Mouse (Mus musculus): ENCODE measurements around the gene Usp8. TPM values are rescaled to one million over a fixed set of nuclear protein-coding genes. Genes with fewer than 3 reads are reported as not detected.

Usp8 gene
- total and polyA plus RNA-seq, 3 experiments = 19.4 to 72.1 (median 52.2) TPM

DNA sequence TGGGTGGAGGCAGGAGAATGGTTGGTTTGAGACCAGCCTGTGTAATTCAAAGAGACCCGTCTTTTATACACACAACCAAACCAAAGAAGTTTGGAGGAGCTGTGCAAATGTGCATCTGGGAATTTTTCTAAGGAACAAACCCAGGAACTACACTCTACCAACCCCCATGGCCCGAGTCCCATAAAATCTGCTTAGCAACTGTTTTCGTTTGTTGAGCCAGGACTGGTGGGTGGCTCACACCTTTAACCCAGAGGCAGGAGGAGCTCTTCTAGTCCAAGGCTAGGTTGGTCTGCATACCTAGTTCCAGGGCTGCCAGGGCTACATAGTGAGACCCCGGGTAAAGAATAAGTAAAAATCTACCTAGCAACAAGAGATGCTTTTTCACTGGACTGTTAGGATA, 68.8 kb downstream of the Usp8 start:
- Histone ChIP-seq H3K27me3 (ENCODE audit: insufficient read depth, low read length) (peaks cover 36% of the 10 kb centered on the region), H3K9me3 (replicated peaks) (no peaks in the 10 kb centered on the region), H3K36me3 (replicated peaks) (no peaks in the 10 kb centered on the region), H3K4me3 (ENCODE audit: low read depth, low read length) (no peak overlapping the region), H3K4me1 (ENCODE audit: insufficient read depth, low read depth, low read length) (0 out of 2 replicates have a peak, but pooled peaks cover 4% of the 10 kb centered on the region)
- DNase-seq (ENCODE audit: low spot score) = no peak
- no peak for ATAC-seq (ENCODE audit: extremely low read depth, insufficient number of reproducible peaks, low FRiP score, poor library complexity, severe bottlenecking)
- no peak for TF ChIP-seq CTCF (IDR thresholded peaks at IDR 0.05; ENCODE audit: low read depth, low read length)

DNA sequence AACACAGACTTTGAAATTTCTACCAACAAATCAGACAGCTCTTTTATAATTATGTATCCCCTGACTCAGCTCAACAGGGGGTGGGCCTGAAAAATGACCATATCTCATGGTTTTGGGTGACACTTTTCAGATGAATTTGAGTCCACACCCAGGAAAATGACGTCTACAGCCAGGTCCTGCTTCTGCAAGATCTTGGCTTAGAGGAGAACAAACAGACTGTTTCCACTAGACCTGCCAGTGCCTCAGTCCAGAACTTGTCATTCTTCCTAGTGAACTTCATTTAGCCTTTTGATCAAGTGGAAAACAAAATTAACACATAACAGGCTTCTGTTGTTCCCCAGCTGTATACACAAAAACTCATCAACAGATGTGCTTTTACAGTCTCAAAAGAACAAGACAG, 69.3 kb downstream of the Usp8 start:
- Histone ChIP-seq H3K4me1 (ENCODE audit: insufficient read depth, low read depth, low read length) (0 out of 2 replicates have a peak, but pooled peaks cover 4% of the 10 kb centered on the region), H3K27me3 (ENCODE audit: insufficient read depth, low read length) (peaks cover 34% of the 10 kb centered on the region), H3K4me3 (ENCODE audit: low read depth, low read length) (no peak overlapping the region), H3K36me3 (replicated peaks) (no peaks in the 10 kb centered on the region), H3K9me3 (replicated peaks) (no peaks in the 10 kb centered on the region)
- DNase-seq (ENCODE audit: low spot score) (no peak), ATAC-seq (ENCODE audit: extremely low read depth, insufficient number of reproducible peaks, low FRiP score, poor library complexity, severe bottlenecking) (no peak)
- no peak for TF ChIP-seq CTCF (IDR thresholded peaks at IDR 0.05; ENCODE audit: low read depth, low read length)
- no peak for TF ChIP-seq POLR2AphosphoS5 (IDR thresholded peaks at IDR 0.05; ENCODE audit: insufficient replicate concordance, low read depth, low read length)
- no peak for TF ChIP-seq TAL1 (conservative IDR thresholded peaks at IDR 0.05; ENCODE audit: low read depth, low read length)
- no peak for TF ChIP-seq GATA2 (IDR thresholded peaks at IDR 0.05; ENCODE audit: borderline replicate concordance, low read depth, low read length)
- TF ChIP-seq GATA1 (IDR thresholded peaks at IDR 0.05; ENCODE audit: borderline replicate concordance, low read length) = no peak

DNA sequence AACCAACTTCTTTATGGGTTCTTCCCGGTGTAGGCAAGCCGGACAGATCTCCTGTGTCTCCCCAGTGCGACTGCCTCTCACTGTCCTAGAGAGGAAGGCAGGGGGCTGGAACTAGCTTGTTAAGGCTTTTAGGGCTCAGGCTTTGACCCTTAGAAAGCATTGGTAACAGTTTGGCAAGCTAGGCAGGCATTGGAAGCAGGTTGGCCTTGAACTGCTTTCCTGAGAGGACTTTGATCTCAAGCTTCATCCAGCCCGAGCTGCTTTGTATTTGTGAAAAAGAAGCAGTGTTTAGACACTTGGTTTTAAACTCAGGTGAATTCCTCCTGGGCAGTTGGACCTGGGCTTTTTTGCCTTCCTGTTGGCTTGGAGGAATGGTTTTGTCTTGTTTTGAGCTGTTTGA, 71.7 kb downstream of the Usp8 start:
- Histone ChIP-seq H3K4me1 (ENCODE audit: insufficient read depth, low read depth, low read length) (peaks cover 5% of the 10 kb centered on the region; the same call in 1 of the 2 replicates), H3K9me3 (replicated peaks) (no peaks in the 10 kb centered on the region), H3K4me3 (ENCODE audit: low read depth, low read length) (no peak overlapping the region), H3K36me3 (replicated peaks) (no peaks in the 10 kb centered on the region), H3K27me3 (ENCODE audit: insufficient read depth, low read length) (peaks cover 29% of the 10 kb centered on the region)
- TF ChIP-seq GATA2 (IDR thresholded peaks at IDR 0.05; ENCODE audit: borderline replicate concordance, low read depth, low read length) (no peak), CTCF (IDR thresholded peaks at IDR 0.05; ENCODE audit: low read depth, low read length) (no peak), TAL1 (conservative IDR thresholded peaks at IDR 0.05; ENCODE audit: low read depth, low read length) (no peak), POLR2AphosphoS5 (IDR thresholded peaks at IDR 0.05; ENCODE audit: insufficient replicate concordance, low read depth, low read length) (no peak), GATA1 (IDR thresholded peaks at IDR 0.05; ENCODE audit: borderline replicate concordance, low read length) (no peak)
- no peak for DNase-seq (ENCODE audit: low spot score)
- ATAC-seq (ENCODE audit: extremely low read depth, insufficient number of reproducible peaks, low FRiP score, poor library complexity, severe bottlenecking) = no peak

DNA sequence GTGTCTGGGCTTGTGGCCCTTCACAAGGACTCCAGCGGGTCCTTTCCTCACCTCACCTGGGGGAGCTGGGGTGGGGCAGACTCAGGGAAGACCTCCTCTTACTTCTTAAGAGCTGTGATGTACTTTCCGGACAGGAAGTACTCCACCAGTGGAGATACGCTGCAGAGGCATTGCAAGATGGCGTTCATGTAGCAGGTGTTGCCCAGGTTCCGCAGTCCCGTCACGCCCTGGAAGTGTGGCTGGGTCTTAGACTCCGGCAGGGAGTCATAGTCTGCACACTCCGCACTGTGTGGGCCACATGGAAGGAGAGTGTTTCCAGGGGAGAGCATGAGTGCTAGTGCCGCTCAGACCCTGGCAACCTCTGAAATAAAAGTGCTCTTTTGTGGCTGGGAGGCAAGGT, 73.2 kb downstream of the Usp8 start:
- peaks cover 22% of the 10 kb centered on the region for H3K27me3 ChIP-seq (ENCODE audit: insufficient read depth, low read length)
- DNase-seq (ENCODE audit: low spot score) = no peak
- H3K4me1 ChIP-seq (ENCODE audit: insufficient read depth, low read depth, low read length) = peaks cover 5% of the 10 kb centered on the region; the same call in 1 of the 2 replicates
- H3K36me3 ChIP-seq (replicated peaks) = no peaks in the 10 kb centered on the region
- H3K9me3 ChIP-seq (replicated peaks) = no peaks in the 10 kb centered on the region
- H3K4me3 ChIP-seq (ENCODE audit: low read depth, low read length) = no peak overlapping the region
- TF ChIP-seq TAL1 (conservative IDR thresholded peaks at IDR 0.05; ENCODE audit: low read depth, low read length) (no peak), GATA2 (IDR thresholded peaks at IDR 0.05; ENCODE audit: borderline replicate concordance, low read depth, low read length) (no peak), CTCF (IDR thresholded peaks at IDR 0.05; ENCODE audit: low read depth, low read length) (no peak)
- no peak for ATAC-seq (ENCODE audit: extremely low read depth, insufficient number of reproducible peaks, low FRiP score, poor library complexity, severe bottlenecking)

DNA sequence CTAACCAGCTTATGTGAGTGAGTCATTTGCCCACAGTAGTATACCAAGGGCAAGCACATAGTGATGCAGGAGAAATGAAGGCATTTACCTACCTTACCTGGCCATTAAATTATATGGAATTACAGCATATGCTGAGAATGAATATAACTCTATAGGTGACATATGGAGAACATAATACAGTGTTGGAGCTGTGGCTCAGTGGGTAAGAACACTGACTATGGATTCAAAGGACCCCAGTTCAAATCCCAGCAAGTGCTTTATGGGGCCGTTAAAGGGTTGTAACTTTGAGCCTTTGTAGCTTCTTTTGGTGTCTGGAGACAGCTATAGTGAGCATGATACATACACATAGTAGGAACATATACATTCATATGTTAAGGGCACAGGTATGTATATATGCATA, 74.3 kb downstream of the Usp8 start:
- no peak for ATAC-seq (ENCODE audit: extremely low read depth, insufficient number of reproducible peaks, low FRiP score, poor library complexity, severe bottlenecking)
- no peak for TF ChIP-seq TAL1 (conservative IDR thresholded peaks at IDR 0.05; ENCODE audit: low read depth, low read length)
- TF ChIP-seq POLR2AphosphoS5 (IDR thresholded peaks at IDR 0.05; ENCODE audit: insufficient replicate concordance, low read depth, low read length) = no peak
- TF ChIP-seq GATA1 (IDR thresholded peaks at IDR 0.05; ENCODE audit: borderline replicate concordance, low read length) = no peak
- no peak for TF ChIP-seq CTCF (IDR thresholded peaks at IDR 0.05; ENCODE audit: low read depth, low read length)
- TF ChIP-seq GATA2 (IDR thresholded peaks at IDR 0.05; ENCODE audit: borderline replicate concordance, low read depth, low read length) = no peak

DNA sequence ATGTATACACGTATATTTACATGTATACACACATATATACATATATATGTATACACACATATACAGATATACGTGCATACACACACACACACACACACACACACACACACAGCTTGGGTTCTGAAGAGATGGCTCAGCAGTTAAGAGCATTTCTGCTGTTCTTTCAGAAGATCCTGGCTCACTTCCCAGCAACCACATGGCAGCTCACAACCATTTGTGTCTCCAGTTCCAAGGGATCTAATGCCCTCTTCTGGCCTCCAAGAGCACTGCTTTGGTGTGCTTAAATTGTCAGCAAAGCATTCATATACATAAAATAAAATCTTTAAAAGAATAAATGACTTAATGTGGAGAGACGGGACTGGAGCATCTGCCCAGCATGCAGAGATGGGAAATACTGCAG, 75.3 kb downstream of the Usp8 start:
- TF ChIP-seq TAL1 (conservative IDR thresholded peaks at IDR 0.05; ENCODE audit: low read depth, low read length) = no peak
- TF ChIP-seq GATA2 (IDR thresholded peaks at IDR 0.05; ENCODE audit: borderline replicate concordance, low read depth, low read length) = no peak
- TF ChIP-seq GATA1 (IDR thresholded peaks at IDR 0.05; ENCODE audit: borderline replicate concordance, low read length) = no peak
- TF ChIP-seq POLR2AphosphoS5 (IDR thresholded peaks at IDR 0.05; ENCODE audit: insufficient replicate concordance, low read depth, low read length) = no peak
- no peak for TF ChIP-seq CTCF (IDR thresholded peaks at IDR 0.05; ENCODE audit: low read depth, low read length)

More for the DNA sequence above, 74.3 kb downstream of the Usp8 start:
- no peaks in the 10 kb centered on the region for H3K9me3 ChIP-seq (replicated peaks)
- peaks cover 17% of the 10 kb centered on the region for H3K27me3 ChIP-seq (ENCODE audit: insufficient read depth, low read length)
- H3K4me1 ChIP-seq (ENCODE audit: insufficient read depth, low read depth, low read length) = peaks cover 5% of the 10 kb centered on the region; the same call in 1 of the 2 replicates
- DNase-seq (ENCODE audit: low spot score) = no peak
- H3K4me3 ChIP-seq (ENCODE audit: low read depth, low read length) = no peak overlapping the region
- no peaks in the 10 kb centered on the region for H3K36me3 ChIP-seq (replicated peaks)

DNA sequence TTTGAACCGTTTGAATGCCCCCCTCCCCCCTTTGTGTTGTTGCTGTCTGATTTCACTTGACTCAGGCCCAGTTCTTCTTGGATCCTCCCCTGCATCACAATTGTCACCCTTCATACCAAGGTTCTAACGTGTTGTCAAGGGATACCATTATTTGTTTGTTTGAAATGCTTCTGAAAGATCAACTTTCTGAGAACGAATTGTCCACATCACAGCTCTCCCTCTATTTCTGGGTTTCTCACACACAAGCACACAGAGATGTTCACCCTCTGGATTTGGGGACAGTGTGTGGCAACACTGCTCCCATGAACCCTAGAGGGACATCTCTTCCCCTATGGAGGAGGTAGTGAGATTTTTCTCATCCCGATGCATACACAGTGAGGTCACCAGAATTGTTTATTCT, 76.2 kb downstream of the Usp8 start, which contains the start of gene Usp50:
Gene Usp50, minus strand, starts transcription at position 101 of the 400 bp plus-strand sequence.
- no peak for DNase-seq (ENCODE audit: low spot score)
- Histone ChIP-seq H3K36me3 (replicated peaks) (peaks cover 5% of the 10 kb centered on the region), H3K9me3 (replicated peaks) (no peaks in the 10 kb centered on the region), H3K4me1 (ENCODE audit: insufficient read depth, low read depth, low read length) (peaks cover 11% of the 10 kb centered on the region; the same call in 1 of the 2 replicates), H3K27me3 (ENCODE audit: insufficient read depth, low read length) (peaks cover 13% of the 10 kb centered on the region), H3K4me3 (ENCODE audit: low read depth, low read length) (no peak within 1 kb of the TSS)
- no peak for ATAC-seq (ENCODE audit: extremely low read depth, insufficient number of reproducible peaks, low FRiP score, poor library complexity, severe bottlenecking)
- TF ChIP-seq POLR2AphosphoS5 (IDR thresholded peaks at IDR 0.05; ENCODE audit: insufficient replicate concordance, low read depth, low read length) (no peak), TAL1 (conservative IDR thresholded peaks at IDR 0.05; ENCODE audit: low read depth, low read length) (no peak), GATA2 (IDR thresholded peaks at IDR 0.05; ENCODE audit: borderline replicate concordance, low read depth, low read length) (no peak), GATA1 (IDR thresholded peaks at IDR 0.05; ENCODE audit: borderline replicate concordance, low read length) (no peak), CTCF (IDR thresholded peaks at IDR 0.05; ENCODE audit: low read depth, low read length) (no peak)

More for the DNA sequence above, 75.3 kb downstream of the Usp8 start:
- no peak for ATAC-seq (ENCODE audit: extremely low read depth, insufficient number of reproducible peaks, low FRiP score, poor library complexity, severe bottlenecking)
- H3K27me3 ChIP-seq (ENCODE audit: insufficient read depth, low read length) = peaks cover 13% of the 10 kb centered on the region
- peaks cover 5% of the 10 kb centered on the region; the same call in 1 of the 2 replicates for H3K4me1 ChIP-seq (ENCODE audit: insufficient read depth, low read depth, low read length)
- no peak for DNase-seq (ENCODE audit: low spot score)
- no peaks in the 10 kb centered on the region for H3K9me3 ChIP-seq (replicated peaks)
- H3K36me3 ChIP-seq (replicated peaks) = no peaks in the 10 kb centered on the region
- H3K4me3 ChIP-seq (ENCODE audit: low read depth, low read length) = no peak overlapping the region
